Mouse (Mus musculus): Measurements from ENCODE around the gene Cav1. TPM values are rescaled to one million over a fixed set of nuclear protein-coding genes. Genes with fewer than 3 reads are reported as not detected.

The Cav1 gene
- polyA plus RNA-seq, 1 experiment from 2014 or later = 245 TPM

DNA sequence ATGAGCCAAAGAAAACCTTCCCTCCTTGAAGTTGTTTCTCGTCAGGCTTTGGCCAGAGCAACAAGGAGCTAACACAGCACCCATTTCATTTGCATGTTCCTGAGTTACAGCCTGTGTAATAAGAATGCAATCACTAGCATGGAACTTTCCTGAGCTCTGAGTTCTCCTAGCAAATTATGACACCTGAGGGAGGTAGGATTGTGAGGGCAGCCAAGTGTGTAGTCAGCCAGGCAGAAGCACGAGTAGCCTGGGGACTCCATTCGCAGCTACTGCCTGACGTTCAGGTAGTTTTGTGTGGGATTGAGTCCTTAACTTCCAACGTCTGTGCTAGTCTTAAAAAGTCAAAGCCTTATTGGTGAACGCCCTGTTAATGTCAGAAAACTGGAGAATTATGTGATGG, 75.6 kb downstream of the Cav1 start:
- no peaks in the 10 kb centered on the region for H3K36me3 ChIP-seq
- H3K27ac ChIP-seq = no peak overlapping the region
- WGBS = 39% methylated on average over 6 of the region's 6 CpGs
- H3K9me3 ChIP-seq = no peaks in the 10 kb centered on the region
- H3K4me3 ChIP-seq = no peak overlapping the region
- H3K4me2 ChIP-seq = no peak overlapping the region
- H3K4me1 ChIP-seq = no peaks in the 10 kb centered on the region
- no peak overlapping the region for H3K9ac ChIP-seq
- no peak for ATAC-seq (ENCODE audit: insufficient number of reproducible peaks, low FRiP score, low TSS enrichment, low read depth)
- no peaks in the 10 kb centered on the region for H3K27me3 ChIP-seq

DNA sequence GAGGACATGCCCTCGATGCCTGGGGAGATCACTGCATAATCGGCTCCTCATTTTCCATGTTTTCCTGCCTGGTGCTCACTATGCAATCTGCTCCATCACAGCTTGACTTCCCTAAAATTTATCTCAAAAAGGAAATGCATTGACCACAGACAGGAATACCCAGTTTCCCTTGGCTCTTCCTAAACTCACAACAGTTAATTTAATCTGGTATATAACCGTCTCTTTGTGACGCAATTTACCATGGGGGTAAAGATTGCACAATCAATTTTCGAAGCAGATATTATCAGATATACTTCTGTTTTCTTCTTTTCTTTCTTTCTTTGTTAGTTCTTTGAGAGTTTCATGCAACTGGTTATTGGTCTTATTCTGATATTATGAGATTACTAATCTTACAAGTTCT, 79.4 kb downstream of the Cav1 start:
- WGBS = 78% methylated on average over 5 of the region's 5 CpGs
- H3K4me3 ChIP-seq = no peak overlapping the region

DNA sequence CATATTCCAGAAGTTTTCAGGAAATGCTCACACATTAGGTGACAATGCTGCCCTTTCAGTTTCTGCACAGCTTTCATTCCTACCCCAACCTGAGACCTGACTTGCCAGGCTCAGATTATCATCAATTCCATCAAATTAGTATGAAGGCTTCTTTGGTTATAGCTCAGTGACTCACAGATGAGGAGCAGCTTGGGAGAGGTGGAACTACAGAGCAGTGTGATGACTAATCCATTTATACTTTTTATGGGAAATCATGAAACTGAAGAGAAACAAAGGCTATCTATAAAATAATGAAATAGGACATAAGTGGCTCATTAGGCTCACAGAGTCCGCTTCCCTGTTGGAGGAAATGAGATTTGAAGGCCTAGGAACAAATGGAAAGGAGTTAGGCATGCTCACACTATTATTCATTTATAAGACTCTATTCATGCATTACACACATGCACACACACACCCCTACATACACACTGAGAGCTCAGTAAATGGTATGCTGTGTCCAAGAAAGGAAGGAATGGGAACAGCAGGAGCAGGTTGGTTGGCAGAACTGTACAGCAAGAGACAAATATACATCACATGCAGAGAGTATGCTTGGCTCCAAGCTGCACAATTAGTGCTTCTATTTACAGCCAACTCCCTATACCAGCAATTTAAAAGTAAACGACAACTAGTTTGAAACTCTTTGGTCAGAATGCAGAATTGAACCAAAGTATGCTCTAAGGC, 82.0 kb downstream of the Cav1 start:
- WGBS = 53% methylated on average over 2 of the region's 2 CpGs
- Histone ChIP-seq H3K27ac (no peak overlapping the region), H3K4me2 (no peak overlapping the region), H3K4me1 (no peaks in the 10 kb centered on the region), H3K4me3 (no peak overlapping the region), H3K9me3 (no peaks in the 10 kb centered on the region), H3K36me3 (no peaks in the 10 kb centered on the region), H3K27me3 (no peaks in the 10 kb centered on the region), H3K9ac (no peak overlapping the region)
- ATAC-seq (ENCODE audit: insufficient number of reproducible peaks, low FRiP score, low TSS enrichment, low read depth) = no peak

More for the DNA sequence above, 79.4 kb downstream of the Cav1 start:
- no peak overlapping the region for H3K27ac ChIP-seq
- no peak overlapping the region for H3K4me2 ChIP-seq
- no peaks in the 10 kb centered on the region for H3K27me3 ChIP-seq
- H3K9ac ChIP-seq = no peak overlapping the region
- ATAC-seq (ENCODE audit: insufficient number of reproducible peaks, low FRiP score, low TSS enrichment, low read depth) = no peak
- H3K4me1 ChIP-seq = no peaks in the 10 kb centered on the region
- H3K9me3 ChIP-seq = no peaks in the 10 kb centered on the region
- H3K36me3 ChIP-seq = no peaks in the 10 kb centered on the region

Other genes starting within 250 kb of the Cav1 start
- 49.5 and 54.2 TPM in 2 replicates for gene Tes, start 241.2 kb upstream of the Cav1 start, polyA plus RNA-seq (2015; fragmentation: Nextera tagmentation; extraction: Ambion mirVana)
- 32.6 and 38.6 TPM in 2 replicates for gene Cav2, start 25.1 kb upstream of the Cav1 start, polyA plus RNA-seq (2015; fragmentation: Nextera tagmentation; extraction: Ambion mirVana)
- 3.8 and 4.3 TPM in 2 replicates for gene Met, start 157.5 kb downstream of the Cav1 start, polyA plus RNA-seq (2015; fragmentation: Nextera tagmentation; extraction: Ambion mirVana)

Data from limb, embryonic 15.5 days (tissue).